Mouse (Mus musculus) liver, embryonic 13.5 days (tissue): ENCODE results near the gene Gstt4. TPM values are rescaled to one million over a fixed set of nuclear protein-coding genes. Genes with fewer than 3 reads are reported as not detected.

ENCODE experiments used
- polyA plus RNA-seq: library from polyadenylated mRNA; unstranded; fragments of >200 nt; fragmentation: Nextera tagmentation; extraction: Ambion mirVana; gene quantifications from 2 replicates; pipeline ENCODE4 v1.2.1, GENCODE M21; 2015

Gene Gstt4
- polyA plus RNA-seq, 1 experiment from 2014 or later: not detected

Other genes with a start within 250 kb of the Gstt4 start
- gene Ggt5, start 233.2 kb downstream of the Gstt4 start, polyA plus RNA-seq: 0.52 and 0.59 TPM in 2 replicates
- 1.0 and 1.4 TPM in 2 replicates for gene Susd2, start 178.5 kb downstream of the Gstt4 start, polyA plus RNA-seq
- 15.4 and 16.6 TPM in 2 replicates for gene Cabin1, start 58.2 kb downstream of the Gstt4 start, polyA plus RNA-seq
- 180 and 186 TPM in 2 replicates for gene Ddt, start 49.1 kb downstream of the Gstt4 start, polyA plus RNA-seq
- not detected in 2 replicates for gene Gm20441, start 41.6 kb downstream of the Gstt4 start, polyA plus RNA-seq
- gene Gstt3, start 41.1 kb downstream of the Gstt4 start, polyA plus RNA-seq: 8.0 and 10.3 TPM in 2 replicates
- 49.2 and 50.2 TPM in 2 replicates for gene Gstt1, start 24.0 kb downstream of the Gstt4 start, polyA plus RNA-seq
- 35.3 and 39.2 TPM in 2 replicates for gene Gstt2, start 14.9 kb upstream of the Gstt4 start, polyA plus RNA-seq
- gene Mif, start 37.7 kb upstream of the Gstt4 start, polyA plus RNA-seq: 877 and 1,047 TPM in 2 replicates
- gene Derl3, start 70.9 kb upstream of the Gstt4 start, polyA plus RNA-seq: 0.21 and 0.51 TPM in 2 replicates
- gene Smarcb1, start 99.1 kb upstream of the Gstt4 start, polyA plus RNA-seq: 85.6 and 88.1 TPM in 2 replicates
- 88.0 and 110 TPM in 2 replicates for gene Chchd10, start 110.6 kb upstream of the Gstt4 start, polyA plus RNA-seq
- 3.6 and 4.1 TPM in 2 replicates for gene Mmp11, start 114.0 kb upstream of the Gstt4 start, polyA plus RNA-seq
- 21.7 and 25.1 TPM in 2 replicates for gene Gm867, start 118.1 kb upstream of the Gstt4 start, polyA plus RNA-seq
- 0.67 and 0.81 TPM in 2 replicates for gene Vpreb3, start 120.5 kb upstream of the Gstt4 start, polyA plus RNA-seq
- gene Gm5134, start 132.0 kb upstream of the Gstt4 start, polyA plus RNA-seq: 0.08 TPM in 1 of 2 replicates, not detected in the other
- 12.7 and 15.9 TPM in 2 replicates for gene Zfp280b, start 210.1 kb upstream of the Gstt4 start, polyA plus RNA-seq